Mouse (Mus musculus): Measurements from ENCODE around the gene Aicda. TPM values are rescaled to one million over a fixed set of nuclear protein-coding genes. Genes with fewer than 3 reads are reported as not detected.
A peak's percentile ranks its signal among the peaks of the same experiment; 100 is the strongest.
"Not testable (repeated sequence)": the region's sequence is repeated elsewhere in the genome, so short reads cannot be mapped to it uniquely, and the experiment has no call there.

The Aicda gene
- polyA plus RNA-seq, 1 experiment from 2014 or later, result 0.12 TPM

- H3K36me3 ChIP-seq (ENCODE audit: control insufficient read depth, insufficient read depth, low read length), result no peaks in the 10 kb centered on the region
- no peaks in the 10 kb centered on the region for H3K9me3 ChIP-seq (ENCODE audit: control insufficient read depth, low read length)
- H3K27ac ChIP-seq (ENCODE audit: low read depth), result no peak overlapping the region
- H3K9ac ChIP-seq (ENCODE audit: low read length), result no peak overlapping the region
- ATAC-seq (replicated peaks; ENCODE audit: low FRiP score, low TSS enrichment, low read depth) (no peak), DNase-seq (ENCODE audit: low spot score) (peak; percentile 57)
- WGBS, result 64% methylated on average over 9 of the region's 9 CpGs
- no peak overlapping the region for H3K4me3 ChIP-seq (ENCODE audit: low read depth, low read length)
- no peak overlapping the region for H3K4me2 ChIP-seq (ENCODE audit: low read length)
- H3K4me1 ChIP-seq (replicated peaks; ENCODE audit: control insufficient read depth, insufficient read depth, low read length), result no peaks in the 10 kb centered on the region
- H3K27me3 ChIP-seq (replicated peaks; ENCODE audit: control insufficient read depth, insufficient read depth, low read length), result no peaks in the 10 kb centered on the region
Measured at GRCm38 (mm10) chr6:122522595-122522994, 31.0 kb upstream of the Aicda start.

DNA sequence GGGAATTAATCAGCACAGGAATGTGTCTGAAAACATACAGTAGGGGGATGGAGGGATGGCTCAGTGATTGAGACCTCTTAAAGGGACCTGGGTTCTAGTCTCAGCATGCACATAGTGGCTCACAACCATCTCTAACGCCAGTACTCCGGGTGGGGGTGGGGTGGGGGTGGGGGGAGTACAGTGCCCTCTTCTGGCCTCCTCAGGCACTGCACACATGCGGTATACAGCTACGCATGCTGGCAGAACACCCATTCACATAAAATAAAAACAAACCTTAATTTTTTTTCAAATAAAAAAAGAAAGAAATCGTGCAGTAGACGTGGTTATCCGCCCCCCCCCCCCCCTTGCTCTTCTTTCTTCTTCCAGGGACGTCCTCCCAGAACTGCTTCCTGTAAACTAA lies 30.3 kb upstream of the Aicda start:
- H3K9ac ChIP-seq (ENCODE audit: low read length), result no peak overlapping the region
- H3K27ac ChIP-seq (ENCODE audit: low read depth), result no peak overlapping the region
- no peak overlapping the region for H3K4me2 ChIP-seq (ENCODE audit: low read length)
- H3K4me1 ChIP-seq (replicated peaks; ENCODE audit: control insufficient read depth, insufficient read depth, low read length), result no peaks in the 10 kb centered on the region
- H3K36me3 ChIP-seq (ENCODE audit: control insufficient read depth, insufficient read depth, low read length), result no peaks in the 10 kb centered on the region
- 84% methylated on average over 7 of the region's 8 CpGs for WGBS
- ATAC-seq (replicated peaks; ENCODE audit: low FRiP score, low TSS enrichment, low read depth) (no peak), DNase-seq (ENCODE audit: low spot score) (no peak)
- H3K9me3 ChIP-seq (ENCODE audit: control insufficient read depth, low read length), result no peaks in the 10 kb centered on the region
- no peak overlapping the region for H3K4me3 ChIP-seq (ENCODE audit: low read depth, low read length)
- H3K27me3 ChIP-seq (replicated peaks; ENCODE audit: control insufficient read depth, insufficient read depth, low read length), result no peaks in the 10 kb centered on the region

DNA sequence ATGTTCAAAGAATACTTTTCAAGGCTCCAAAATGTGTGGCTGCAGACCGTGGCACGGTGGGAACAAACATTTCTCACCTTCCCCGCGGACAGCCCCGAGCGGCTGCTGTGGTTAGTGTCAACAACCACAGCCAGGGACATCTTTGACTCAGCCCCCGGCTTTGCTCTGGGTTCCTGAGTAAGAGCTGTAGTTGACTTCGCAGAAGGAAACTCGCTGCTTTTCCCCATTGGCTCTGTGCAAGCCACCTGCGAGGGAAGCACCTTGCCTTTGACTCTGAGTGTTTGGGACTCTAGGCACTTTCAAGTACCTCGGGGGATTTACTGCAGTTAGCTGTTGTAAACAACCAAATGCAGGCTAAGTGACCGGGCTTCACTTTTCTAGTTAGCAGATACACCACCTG lies 26.0 kb upstream of the Aicda start:
- Histone ChIP-seq H3K4me3 (ENCODE audit: low read depth, low read length) (no peak overlapping the region), H3K4me1 (replicated peaks; ENCODE audit: control insufficient read depth, insufficient read depth, low read length) (no peaks in the 10 kb centered on the region), H3K4me2 (ENCODE audit: low read length) (no peak overlapping the region), H3K27ac (ENCODE audit: low read depth) (no peak overlapping the region), H3K9me3 (ENCODE audit: control insufficient read depth, low read length) (no peaks in the 10 kb centered on the region), H3K36me3 (ENCODE audit: control insufficient read depth, insufficient read depth, low read length) (no peaks in the 10 kb centered on the region), H3K9ac (ENCODE audit: low read length) (no peak overlapping the region), H3K27me3 (replicated peaks; ENCODE audit: control insufficient read depth, insufficient read depth, low read length) (no peaks in the 10 kb centered on the region)
- WGBS, result 18% methylated on average over 12 of the region's 12 CpGs
- DNase-seq (ENCODE audit: low spot score) (no peak), ATAC-seq (replicated peaks; ENCODE audit: low FRiP score, low TSS enrichment, low read depth) (no peak)

DNA sequence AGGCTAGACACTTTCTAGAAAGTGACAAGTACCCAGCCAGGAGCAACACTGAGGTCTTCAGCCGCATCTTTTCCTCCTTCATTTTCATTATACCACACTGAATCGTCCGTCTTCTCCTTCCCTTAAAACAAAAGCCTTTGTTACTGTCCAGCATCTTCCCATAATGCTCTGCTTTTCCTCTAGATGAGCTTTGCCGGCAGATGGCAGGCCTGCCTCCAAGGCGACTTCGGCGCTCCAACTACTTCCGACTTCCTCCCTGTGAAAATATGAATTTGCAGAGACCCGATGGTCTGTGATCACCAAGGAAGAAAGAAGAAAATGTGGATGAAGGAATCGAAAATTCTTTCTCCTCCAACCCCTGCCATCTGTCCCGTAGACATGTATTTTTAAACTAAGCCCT lies 25.5 kb upstream of the Aicda start:
- Histone ChIP-seq H3K4me3 (ENCODE audit: low read depth, low read length) (no peak overlapping the region), H3K9me3 (ENCODE audit: control insufficient read depth, low read length) (no peaks in the 10 kb centered on the region), H3K27me3 (replicated peaks; ENCODE audit: control insufficient read depth, insufficient read depth, low read length) (no peaks in the 10 kb centered on the region), H3K9ac (ENCODE audit: low read length) (no peak overlapping the region), H3K27ac (ENCODE audit: low read depth) (no peak overlapping the region), H3K36me3 (ENCODE audit: control insufficient read depth, insufficient read depth, low read length) (no peaks in the 10 kb centered on the region), H3K4me2 (ENCODE audit: low read length) (no peak overlapping the region), H3K4me1 (replicated peaks; ENCODE audit: control insufficient read depth, insufficient read depth, low read length) (peaks cover 5% of the 10 kb centered on the region; the same call in 1 of the 2 replicates)
- DNase-seq (ENCODE audit: low spot score) (no peak), ATAC-seq (replicated peaks; ENCODE audit: low FRiP score, low TSS enrichment, low read depth) (no peak)
- WGBS, result 82% methylated on average over 11 of the region's 11 CpGs

DNA sequence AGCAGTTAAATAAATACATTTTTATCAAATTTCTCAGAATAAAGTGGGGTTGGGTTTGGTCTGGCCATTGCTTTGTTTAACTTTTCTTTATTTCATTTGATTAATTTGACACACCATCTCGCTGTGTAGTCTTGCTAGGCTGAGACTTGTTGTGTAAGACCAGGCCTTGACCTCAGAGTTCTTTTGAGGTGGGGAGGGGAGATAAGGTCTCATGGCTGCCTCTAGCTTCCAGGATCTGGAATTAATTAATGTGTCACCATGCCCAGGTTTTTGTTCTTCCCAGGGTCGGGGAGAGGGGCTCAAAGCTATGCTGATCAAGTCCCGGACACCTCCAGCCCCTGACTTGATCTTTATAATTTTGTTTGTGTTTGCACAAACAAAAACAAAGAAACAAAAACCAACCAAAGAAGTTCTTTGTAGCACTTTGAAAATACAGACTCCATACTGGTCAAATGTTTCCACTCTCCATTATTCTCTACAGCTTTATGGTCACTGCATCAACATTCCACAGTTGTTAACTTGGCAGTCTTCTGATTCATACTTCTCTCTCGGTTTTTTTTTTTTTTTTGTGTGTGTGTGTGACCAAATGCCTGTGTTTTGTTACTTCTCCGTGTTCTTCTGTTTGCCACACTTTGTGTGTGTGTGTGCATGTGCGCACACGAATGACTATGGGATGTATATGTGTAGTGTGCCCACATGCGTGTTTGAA lies 22.0 kb upstream of the Aicda start:
- Histone ChIP-seq H3K4me3 (ENCODE audit: low read depth, low read length) (no peak overlapping the region), H3K36me3 (ENCODE audit: control insufficient read depth, insufficient read depth, low read length) (no peaks in the 10 kb centered on the region), H3K9me3 (ENCODE audit: control insufficient read depth, low read length) (no peaks in the 10 kb centered on the region), H3K4me2 (ENCODE audit: low read length) (no peak overlapping the region), H3K27me3 (replicated peaks; ENCODE audit: control insufficient read depth, insufficient read depth, low read length) (no peaks in the 10 kb centered on the region), H3K27ac (ENCODE audit: low read depth) (no peak overlapping the region), H3K4me1 (replicated peaks; ENCODE audit: control insufficient read depth, insufficient read depth, low read length) (peaks cover 6% of the 10 kb centered on the region; the same call in 1 of the 2 replicates), H3K9ac (ENCODE audit: low read length) (no peak overlapping the region)
- DNase-seq (ENCODE audit: low spot score) (no peak), ATAC-seq (replicated peaks; ENCODE audit: low FRiP score, low TSS enrichment, low read depth) (no peak)
- WGBS, result 63% methylated on average over 8 of the region's 8 CpGs

- Histone ChIP-seq H3K4me3 (ENCODE audit: low read depth, low read length) (no peak overlapping the region), H3K36me3 (ENCODE audit: control insufficient read depth, insufficient read depth, low read length) (no peaks in the 10 kb centered on the region), H3K27ac (ENCODE audit: low read depth) (no peak overlapping the region), H3K27me3 (replicated peaks; ENCODE audit: control insufficient read depth, insufficient read depth, low read length) (no peaks in the 10 kb centered on the region), H3K4me2 (ENCODE audit: low read length) (peak overlapping the region; percentile 18), H3K9ac (ENCODE audit: low read length) (no peak overlapping the region), H3K9me3 (ENCODE audit: control insufficient read depth, low read length) (no peaks in the 10 kb centered on the region), H3K4me1 (replicated peaks; ENCODE audit: control insufficient read depth, insufficient read depth, low read length) (peaks cover 6% of the 10 kb centered on the region; the same call in 1 of the 2 replicates)
- ATAC-seq (replicated peaks; ENCODE audit: low FRiP score, low TSS enrichment, low read depth) (no peak), DNase-seq (ENCODE audit: low spot score) (no peak)
- WGBS, result 19% methylated on average over 4 of the region's 4 CpGs
Measured at GRCm38 (mm10) chr6:122532883-122533302, 20.7 kb upstream of the Aicda start.

GRCm38 (mm10) chr6:122534032-122534431 lies 19.6 kb upstream of the Aicda start:
- Histone ChIP-seq H3K9me3 (ENCODE audit: control insufficient read depth, low read length) (no peaks in the 10 kb centered on the region), H3K36me3 (ENCODE audit: control insufficient read depth, insufficient read depth, low read length) (no peaks in the 10 kb centered on the region), H3K4me3 (ENCODE audit: low read depth, low read length) (no peak overlapping the region), H3K4me1 (replicated peaks; ENCODE audit: control insufficient read depth, insufficient read depth, low read length) (peaks cover 6% of the 10 kb centered on the region; the same call in 1 of the 2 replicates), H3K27me3 (replicated peaks; ENCODE audit: control insufficient read depth, insufficient read depth, low read length) (no peaks in the 10 kb centered on the region), H3K27ac (ENCODE audit: low read depth) (no peak overlapping the region), H3K4me2 (ENCODE audit: low read length) (no peak overlapping the region), H3K9ac (ENCODE audit: low read length) (no peak overlapping the region)
- DNase-seq (ENCODE audit: low spot score), result no peak
- 42% methylated on average over 3 of the region's 3 CpGs for WGBS
- no peak for ATAC-seq (replicated peaks; ENCODE audit: low FRiP score, low TSS enrichment, low read depth)

DNA sequence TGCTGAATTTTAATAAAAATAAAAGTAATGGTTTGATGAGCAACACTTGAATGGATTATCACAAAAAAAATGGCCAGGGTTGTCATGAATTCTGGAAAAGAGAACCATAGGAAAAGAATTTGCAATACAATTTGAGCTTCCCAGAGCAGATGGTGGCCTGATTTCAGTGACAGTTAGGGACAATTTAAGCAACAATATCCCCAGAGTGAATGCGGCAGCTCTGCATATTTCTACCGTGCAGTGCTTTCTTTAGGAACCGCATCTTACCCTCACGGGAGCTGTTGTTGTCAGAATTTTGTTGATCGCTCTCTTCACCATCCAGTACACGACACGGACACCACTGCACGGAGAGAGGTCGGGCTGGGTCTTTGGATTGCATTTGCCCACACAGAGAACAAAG lies 14.0 kb upstream of the Aicda start:
- Histone ChIP-seq H3K4me3 (ENCODE audit: low read depth, low read length) (no peak overlapping the region), H3K9me3 (ENCODE audit: control insufficient read depth, low read length) (no peaks in the 10 kb centered on the region), H3K4me1 (replicated peaks; ENCODE audit: control insufficient read depth, insufficient read depth, low read length) (no peaks in the 10 kb centered on the region), H3K27ac (ENCODE audit: low read depth) (no peak overlapping the region), H3K36me3 (ENCODE audit: control insufficient read depth, insufficient read depth, low read length) (no peaks in the 10 kb centered on the region), H3K27me3 (replicated peaks; ENCODE audit: control insufficient read depth, insufficient read depth, low read length) (no peaks in the 10 kb centered on the region), H3K9ac (ENCODE audit: low read length) (no peak overlapping the region), H3K4me2 (ENCODE audit: low read length) (no peak overlapping the region)
- ATAC-seq (replicated peaks; ENCODE audit: low FRiP score, low TSS enrichment, low read depth), result no peak
- WGBS, result 90% methylated on average over 9 of the region's 9 CpGs
- DNase-seq (ENCODE audit: low spot score), result no peak

DNA sequence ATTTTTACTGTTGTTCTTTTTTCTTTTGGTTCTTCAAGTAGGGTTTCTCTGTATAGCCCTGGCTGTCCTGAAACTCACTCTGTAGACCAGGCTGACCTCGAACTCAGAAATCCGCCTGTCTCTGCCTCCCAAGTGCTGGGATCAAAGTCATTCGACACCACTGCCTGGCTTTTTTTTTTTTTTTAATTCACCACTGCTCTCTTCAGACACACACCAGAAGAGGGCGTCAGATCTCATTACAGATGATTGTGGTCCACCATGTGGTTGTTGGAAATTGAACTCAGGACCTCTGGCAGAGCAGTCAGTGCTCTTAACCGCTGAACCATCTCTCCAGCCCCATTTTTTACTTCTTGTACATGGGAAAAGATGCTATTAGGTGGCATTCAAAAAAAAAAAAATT lies 11.1 kb upstream of the Aicda start:
- not testable (repeated sequence) for H3K9me3 ChIP-seq (ENCODE audit: control insufficient read depth, low read length); DNase-seq (ENCODE audit: low spot score); H3K4me1 ChIP-seq (replicated peaks; ENCODE audit: control insufficient read depth, insufficient read depth, low read length); H3K27me3 ChIP-seq (replicated peaks; ENCODE audit: control insufficient read depth, insufficient read depth, low read length); H3K4me2 ChIP-seq (ENCODE audit: low read length); H3K4me3 ChIP-seq (ENCODE audit: low read depth, low read length); H3K9ac ChIP-seq (ENCODE audit: low read length); H3K27ac ChIP-seq (ENCODE audit: low read depth); ATAC-seq (replicated peaks; ENCODE audit: low FRiP score, low TSS enrichment, low read depth); H3K36me3 ChIP-seq (ENCODE audit: control insufficient read depth, insufficient read depth, low read length)
- 80% methylated on average over 5 of the region's 5 CpGs for WGBS

Data from intestine, embryonic 14.5 days (tissue).